Mouse (Mus musculus): ENCODE data around the gene Olfr196. TPM values are rescaled to one million over a fixed set of nuclear protein-coding genes. Genes with fewer than 3 reads are reported as not detected.
"Not testable (repeated sequence)": the region's sequence is repeated elsewhere in the genome, so short reads cannot be mapped to it uniquely, and the experiment has no call there.

Olfr196 gene
- not detected in 2 replicates for polyA plus RNA-seq (2016; fragmentation: Nextera tagmentation; extraction: Ambion mirVana)

DNA sequence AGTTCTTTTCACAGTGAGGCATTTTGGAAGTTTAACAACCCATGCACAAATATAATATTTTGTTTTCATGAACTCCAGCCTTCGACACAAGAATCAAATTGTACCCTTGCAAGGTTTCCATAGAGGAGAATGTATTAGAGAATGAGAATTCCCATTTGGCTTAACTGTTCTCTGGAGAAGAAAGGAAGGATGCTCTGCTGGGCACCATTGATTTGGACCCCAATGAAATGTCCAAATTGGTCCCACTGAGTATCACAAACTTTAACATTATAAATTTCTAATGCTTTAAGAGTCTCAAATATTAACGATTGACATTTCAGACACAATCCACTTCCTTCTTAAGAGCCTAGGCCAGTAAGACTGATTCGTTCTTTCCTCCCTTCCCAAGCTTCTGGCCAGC, at the start of gene Olfr196:
Gene Olfr196 (minus strand): TSS at position 101 of the 400 bp plus-strand sequence.
- Histone ChIP-seq H3K27ac (ENCODE audit: poor library complexity, severe bottlenecking) (no peak within 1 kb of the TSS), H3K4me3 (no peak within 1 kb of the TSS), H3K4me2 (no peak within 1 kb of the TSS), H3K9me3 (replicated peaks) (no peaks in the 10 kb centered on the region; the same call in 1 of the 2 replicates), H3K36me3 (no peaks in the 10 kb centered on the region), H3K27me3 (replicated peaks) (no peaks in the 10 kb centered on the region), H3K4me1 (replicated peaks) (no peaks in the 10 kb centered on the region), H3K9ac (no peak within 1 kb of the TSS)
- WGBS = 66% methylated on average over 3 of the region's 3 CpGs
- no peak for ATAC-seq (ENCODE audit: insufficient number of reproducible peaks, low FRiP score)

DNA sequence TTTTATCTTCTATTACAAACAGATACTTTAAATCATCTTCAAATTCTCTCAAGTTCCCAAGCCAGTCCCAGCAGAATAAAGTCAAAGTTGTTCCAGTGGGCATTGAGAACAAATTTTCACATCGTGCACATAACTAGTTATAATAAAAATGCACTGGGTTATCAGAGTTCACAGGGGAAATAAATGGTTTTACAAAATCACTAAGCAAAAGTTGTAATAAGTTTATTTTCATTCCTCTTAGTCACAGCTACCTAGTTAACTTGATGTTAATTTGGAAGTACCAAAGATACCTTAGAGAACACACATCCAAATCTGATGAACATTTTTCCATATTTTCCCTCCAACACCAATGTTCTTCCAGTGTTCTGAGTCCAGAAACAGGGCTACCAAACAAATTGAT, 49.4 kb upstream of the Olfr196 start, which contains the start of gene Olfr199:
Gene Olfr199 (minus strand): TSS at position 101 of the 400 bp plus-strand sequence.
- ATAC-seq (ENCODE audit: insufficient number of reproducible peaks, low FRiP score); H3K9ac ChIP-seq; H3K27ac ChIP-seq (ENCODE audit: poor library complexity, severe bottlenecking); H3K9me3 ChIP-seq (replicated peaks); H3K36me3 ChIP-seq; H3K4me1 ChIP-seq (replicated peaks); H3K4me3 ChIP-seq; H3K27me3 ChIP-seq (replicated peaks); H3K4me2 ChIP-seq: not testable (repeated sequence)
- WGBS = 68% methylated on average over 1 of the region's 1 CpGs

DNA sequence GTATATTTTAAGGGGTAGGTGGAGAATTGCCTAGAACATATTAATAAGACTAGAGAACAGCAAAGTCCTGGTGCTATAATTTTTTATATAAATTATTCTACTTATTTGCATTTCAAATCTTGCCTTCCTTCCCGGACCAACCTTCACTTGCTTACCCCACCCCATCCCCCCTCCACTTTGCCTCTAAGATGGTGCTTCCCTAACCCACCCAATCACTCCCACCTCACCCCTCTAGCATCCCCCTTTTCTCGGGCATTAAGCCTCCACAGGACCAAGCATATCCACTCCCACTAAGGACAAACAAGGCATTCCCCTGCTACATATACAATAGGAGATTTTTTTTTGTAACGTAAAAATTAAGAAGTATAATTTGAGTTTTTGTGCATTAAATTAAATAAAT, 47.6 kb upstream of the Olfr196 start:
- H3K4me1 ChIP-seq (replicated peaks); H3K36me3 ChIP-seq; H3K27ac ChIP-seq (ENCODE audit: poor library complexity, severe bottlenecking); ATAC-seq (ENCODE audit: insufficient number of reproducible peaks, low FRiP score); H3K4me2 ChIP-seq; H3K4me3 ChIP-seq; H3K27me3 ChIP-seq (replicated peaks); H3K9ac ChIP-seq; H3K9me3 ChIP-seq (replicated peaks): not testable (repeated sequence)
- 79% methylated on average over 3 of the region's 3 CpGs for WGBS

DNA sequence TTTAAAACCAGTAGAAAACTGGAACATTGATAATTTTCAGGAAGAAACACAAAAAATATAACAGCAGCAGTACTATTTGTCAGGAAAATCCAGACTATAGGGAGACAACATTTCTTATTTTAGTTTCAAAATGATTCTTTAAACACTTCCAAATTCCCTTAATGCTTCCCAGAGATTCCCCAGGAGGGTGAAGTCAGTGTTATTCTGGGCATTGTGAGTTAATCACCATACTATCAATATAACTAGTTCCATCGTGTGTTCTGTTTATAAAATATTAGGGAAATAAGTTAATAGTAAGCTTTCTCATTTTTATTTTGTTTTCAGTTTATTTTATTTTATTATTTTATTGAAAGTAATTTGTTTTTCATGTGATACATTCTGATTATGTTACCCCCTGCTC, 33.2 kb upstream of the Olfr196 start, which contains the start of gene Olfr198:
Gene Olfr198 (minus strand): TSS at position 101 of the 400 bp plus-strand sequence.
- not testable (repeated sequence) for H3K4me1 ChIP-seq (replicated peaks); H3K9me3 ChIP-seq (replicated peaks); H3K4me2 ChIP-seq; ATAC-seq (ENCODE audit: insufficient number of reproducible peaks, low FRiP score); H3K4me3 ChIP-seq; H3K36me3 ChIP-seq; H3K27ac ChIP-seq (ENCODE audit: poor library complexity, severe bottlenecking); H3K9ac ChIP-seq; H3K27me3 ChIP-seq (replicated peaks)
- 60% methylated on average over 1 of the region's 1 CpGs for WGBS

- Histone ChIP-seq H3K36me3 (no peaks in the 10 kb centered on the region), H3K4me3 (no peak overlapping the region), H3K4me2 (no peak overlapping the region), H3K27ac (ENCODE audit: poor library complexity, severe bottlenecking) (no peak overlapping the region), H3K27me3 (replicated peaks) (no peaks in the 10 kb centered on the region), H3K9ac (no peak overlapping the region), H3K4me1 (replicated peaks) (no peaks in the 10 kb centered on the region), H3K9me3 (replicated peaks) (no peaks in the 10 kb centered on the region)
- ATAC-seq (ENCODE audit: insufficient number of reproducible peaks, low FRiP score) = no peak
- WGBS = 74% methylated on average over 2 of the region's 2 CpGs
Observed at GRCm38 (mm10) chr16:59151996-59152395, 18.3 kb downstream of the Olfr196 start.

- Histone ChIP-seq H3K4me2 (no peak within 1 kb of the TSS), H3K36me3 (no peaks in the 10 kb centered on the region), H3K4me3 (no peak within 1 kb of the TSS), H3K27ac (ENCODE audit: poor library complexity, severe bottlenecking) (no peak within 1 kb of the TSS), H3K9me3 (replicated peaks) (no peaks in the 10 kb centered on the region), H3K27me3 (replicated peaks) (no peaks in the 10 kb centered on the region), H3K4me1 (replicated peaks) (no peaks in the 10 kb centered on the region), H3K9ac (no peak within 1 kb of the TSS)
- no peak for ATAC-seq (ENCODE audit: insufficient number of reproducible peaks, low FRiP score)
- WGBS = 78% methylated on average over 1 of the region's 1 CpGs
Observed at GRCm38 (mm10) chr16:59146746-59147145, 23.5 kb downstream of the Olfr196 start, which contains the start of gene Olfr195. Olfr195 (plus strand) TSS chr16:59147046.

GRCm38 (mm10) chr16:59141105-59141504, 29.1 kb downstream of the Olfr196 start:
- ATAC-seq (ENCODE audit: insufficient number of reproducible peaks, low FRiP score) = no peak
- Histone ChIP-seq H3K4me1 (replicated peaks) (no peaks in the 10 kb centered on the region), H3K4me3 (no peak overlapping the region), H3K9ac (no peak overlapping the region), H3K4me2 (no peak overlapping the region), H3K36me3 (no peaks in the 10 kb centered on the region), H3K27me3 (replicated peaks) (no peaks in the 10 kb centered on the region), H3K27ac (ENCODE audit: poor library complexity, severe bottlenecking) (no peak overlapping the region), H3K9me3 (replicated peaks) (no peaks in the 10 kb centered on the region)

- Histone ChIP-seq H3K9ac (no peak overlapping the region), H3K4me1 (replicated peaks) (no peaks in the 10 kb centered on the region), H3K36me3 (no peaks in the 10 kb centered on the region), H3K27ac (ENCODE audit: poor library complexity, severe bottlenecking) (no peak overlapping the region), H3K9me3 (replicated peaks) (peaks cover 8% of the 10 kb centered on the region), H3K27me3 (replicated peaks) (no peaks in the 10 kb centered on the region), H3K4me3 (no peak overlapping the region), H3K4me2 (no peak overlapping the region)
- no peak for ATAC-seq (ENCODE audit: insufficient number of reproducible peaks, low FRiP score)
- WGBS = 68% methylated on average over 1 of the region's 1 CpGs
Observed at GRCm38 (mm10) chr16:59130740-59131139, 39.5 kb downstream of the Olfr196 start.

- Histone ChIP-seq H3K36me3 (no peaks in the 10 kb centered on the region), H3K9ac (no peak within 1 kb of the TSS), H3K4me1 (replicated peaks) (no peaks in the 10 kb centered on the region), H3K9me3 (replicated peaks) (no peaks in the 10 kb centered on the region), H3K4me2 (no peak within 1 kb of the TSS), H3K4me3 (no peak within 1 kb of the TSS), H3K27ac (ENCODE audit: poor library complexity, severe bottlenecking) (no peak within 1 kb of the TSS), H3K27me3 (replicated peaks) (no peaks in the 10 kb centered on the region)
- ATAC-seq (ENCODE audit: insufficient number of reproducible peaks, low FRiP score) = no peak
Observed at GRCm38 (mm10) chr16:59120969-59121368, 49.3 kb downstream of the Olfr196 start, which contains the start of gene Olfr194. Olfr194 (minus strand) TSS chr16:59121069.

Other genes with a start within 250 kb of the Olfr196 start
- gene Olfr181, start 241.7 kb downstream of the Olfr196 start, polyA plus RNA-seq (2016; fragmentation: Nextera tagmentation; extraction: Ambion mirVana) = not detected in 2 replicates
- not detected in 2 replicates for gene Olfr180, start 241.1 kb downstream of the Olfr196 start, polyA plus RNA-seq (2016; fragmentation: Nextera tagmentation; extraction: Ambion mirVana)
- not detected in 2 replicates for gene Olfr183, start 175.1 kb downstream of the Olfr196 start, polyA plus RNA-seq (2016; fragmentation: Nextera tagmentation; extraction: Ambion mirVana)
- gene Olfr186, start 140.2 kb downstream of the Olfr196 start, polyA plus RNA-seq (2016; fragmentation: Nextera tagmentation; extraction: Ambion mirVana) = not detected in 2 replicates
- gene Olfr187, start 130.7 kb downstream of the Olfr196 start, polyA plus RNA-seq (2016; fragmentation: Nextera tagmentation; extraction: Ambion mirVana) = not detected in 2 replicates
- not detected in 2 replicates for gene Olfr190, start 92.4 kb downstream of the Olfr196 start, polyA plus RNA-seq (2016; fragmentation: Nextera tagmentation; extraction: Ambion mirVana)
- gene Olfr191, start 80.6 kb downstream of the Olfr196 start, polyA plus RNA-seq (2016; fragmentation: Nextera tagmentation; extraction: Ambion mirVana) = not detected in 2 replicates
- not detected in 2 replicates for gene Olfr193, start 58.6 kb downstream of the Olfr196 start, polyA plus RNA-seq (2016; fragmentation: Nextera tagmentation; extraction: Ambion mirVana)
- not detected in 2 replicates for gene Olfr194, start 49.4 kb downstream of the Olfr196 start, polyA plus RNA-seq (2016; fragmentation: Nextera tagmentation; extraction: Ambion mirVana)
- gene Olfr195, start 23.4 kb downstream of the Olfr196 start, polyA plus RNA-seq (2016; fragmentation: Nextera tagmentation; extraction: Ambion mirVana) = not detected in 2 replicates
- gene Olfr198, start 33.1 kb upstream of the Olfr196 start, polyA plus RNA-seq (2016; fragmentation: Nextera tagmentation; extraction: Ambion mirVana) = not detected in 2 replicates
- gene Olfr199, start 49.3 kb upstream of the Olfr196 start, polyA plus RNA-seq (2016; fragmentation: Nextera tagmentation; extraction: Ambion mirVana) = not detected in 2 replicates
- gene Olfr201, start 102.2 kb upstream of the Olfr196 start, polyA plus RNA-seq (2016; fragmentation: Nextera tagmentation; extraction: Ambion mirVana) = not detected in 2 replicates
- not detected in 2 replicates for gene Olfr202, start 116.3 kb upstream of the Olfr196 start, polyA plus RNA-seq (2016; fragmentation: Nextera tagmentation; extraction: Ambion mirVana)
- gene Olfr203, start 128.4 kb upstream of the Olfr196 start, polyA plus RNA-seq (2016; fragmentation: Nextera tagmentation; extraction: Ambion mirVana) = not detected in 2 replicates
- gene Olfr204, start 147.8 kb upstream of the Olfr196 start, polyA plus RNA-seq (2016; fragmentation: Nextera tagmentation; extraction: Ambion mirVana) = not detected in 2 replicates
- not detected in 2 replicates for gene Olfr205, start 160.7 kb upstream of the Olfr196 start, polyA plus RNA-seq (2016; fragmentation: Nextera tagmentation; extraction: Ambion mirVana)
- not detected in 2 replicates for gene Olfr206, start 178.8 kb upstream of the Olfr196 start, polyA plus RNA-seq (2016; fragmentation: Nextera tagmentation; extraction: Ambion mirVana)
- not detected in 2 replicates for gene Olfr209, start 193.5 kb upstream of the Olfr196 start, polyA plus RNA-seq (2016; fragmentation: Nextera tagmentation; extraction: Ambion mirVana)
- not detected in 2 replicates for gene Gabrr3, start 236.9 kb upstream of the Olfr196 start, polyA plus RNA-seq (2016; fragmentation: Nextera tagmentation; extraction: Ambion mirVana)

All from heart, embryonic 12.5 days (tissue).